Mouse (Mus musculus) macrophage (primary cell): ENCODE data around the gene Aldh3a2. TPM values are rescaled to one million over a fixed set of nuclear protein-coding genes. Genes with fewer than 3 reads are reported as not detected.

Experiments
- H3K27ac ChIP-seq: fragments of 350-480 bp; formaldehyde crosslinking; 2 replicates; pipeline ENCODE4 v1.9.0; 2021
- H3K36me3 ChIP-seq: fragments of 350-480 bp; formaldehyde crosslinking; 2 replicates; pipeline ENCODE4 v1.9.0; 2021; ENCODE audit errors: inconsistent target
- H3K4me3 ChIP-seq: fragments of 350-480 bp; formaldehyde crosslinking; 2 replicates; pipeline ENCODE4 v1.9.0; 2021; ENCODE audit errors: inconsistent target
- H3K79me2 ChIP-seq: fragments of 350-480 bp; formaldehyde crosslinking; 2 replicates; pipeline ENCODE4 v1.9.0; 2021; ENCODE audit errors: inconsistent target
- WGBS: methylation state at CpG from one replicate; pipeline ENCODE4 v1.1.7; 2026; ENCODE audit warnings: inconsistent platforms; ENCODE audit not compliant: missing documents; 5-methylcytosine and 5-hydroxymethylcytosine counted together
- polyA plus RNA-seq: library from polyadenylated mRNA; stranded (reverse); fragments of 250-400 nt; gene quantifications from 3 replicates; pipeline ENCODE4 v1.2.4, GENCODE M21; 2018; ENCODE audit warnings: inconsistent platforms

Aldh3a2 gene
- polyA plus RNA-seq, 1 experiment from 2014 or later: 41.1 TPM

- H3K79me2 ChIP-seq: no peaks in the 10 kb centered on the region
- no peak overlapping the region for H3K27ac ChIP-seq
- WGBS: 97% methylated on average over 6 of the region's 6 CpGs
- no peak overlapping the region for H3K4me3 ChIP-seq
- no peaks in the 10 kb centered on the region for H3K36me3 ChIP-seq
Observed at GRCm38 (mm10) chr11:61284323-61284722, 17.1 kb upstream of the Aldh3a2 start.

DNA sequence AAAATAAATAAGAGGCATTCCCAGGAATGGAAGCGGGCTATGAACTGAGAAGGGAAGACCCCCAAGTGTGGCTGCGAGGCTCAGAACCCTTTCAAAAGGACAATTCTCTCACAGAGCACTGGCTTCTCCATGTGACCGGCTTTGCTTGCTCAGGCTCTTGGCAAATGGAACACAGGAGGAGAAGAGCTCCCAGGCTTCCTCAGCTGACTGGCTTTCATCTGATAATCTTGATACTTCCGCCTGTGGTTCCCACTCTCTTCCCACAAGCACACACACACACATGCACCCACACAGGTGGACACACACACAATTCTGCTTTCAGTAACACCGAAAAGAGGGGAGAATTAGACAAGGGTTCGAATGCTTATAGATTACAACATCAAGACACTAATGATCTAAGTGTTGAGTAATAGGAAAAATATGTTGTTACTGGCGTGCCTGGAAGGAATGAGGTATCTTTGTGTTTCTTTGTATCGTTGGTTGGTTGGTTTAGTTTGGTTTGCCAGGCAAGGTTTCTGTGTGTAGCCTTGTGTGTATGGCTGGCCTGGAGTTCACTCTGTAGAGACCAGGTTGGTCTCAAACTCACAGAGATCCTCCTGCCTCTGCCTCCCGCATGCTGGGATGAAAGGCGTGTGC is 16.3 kb upstream of the Aldh3a2 start:
- Histone ChIP-seq H3K4me3 (no peak overlapping the region), H3K79me2 (no peaks in the 10 kb centered on the region), H3K36me3 (no peaks in the 10 kb centered on the region), H3K27ac (no peak overlapping the region)
- 70% methylated on average over 9 of the region's 10 CpGs for WGBS

- H3K4me3 ChIP-seq: no peak overlapping the region
- no peaks in the 10 kb centered on the region for H3K36me3 ChIP-seq
- 70% methylated on average over 8 of the region's 8 CpGs for WGBS
- no peaks in the 10 kb centered on the region for H3K79me2 ChIP-seq
- H3K27ac ChIP-seq: no peak overlapping the region
Observed at GRCm38 (mm10) chr11:61278445-61279077, 11.3 kb upstream of the Aldh3a2 start.

DNA sequence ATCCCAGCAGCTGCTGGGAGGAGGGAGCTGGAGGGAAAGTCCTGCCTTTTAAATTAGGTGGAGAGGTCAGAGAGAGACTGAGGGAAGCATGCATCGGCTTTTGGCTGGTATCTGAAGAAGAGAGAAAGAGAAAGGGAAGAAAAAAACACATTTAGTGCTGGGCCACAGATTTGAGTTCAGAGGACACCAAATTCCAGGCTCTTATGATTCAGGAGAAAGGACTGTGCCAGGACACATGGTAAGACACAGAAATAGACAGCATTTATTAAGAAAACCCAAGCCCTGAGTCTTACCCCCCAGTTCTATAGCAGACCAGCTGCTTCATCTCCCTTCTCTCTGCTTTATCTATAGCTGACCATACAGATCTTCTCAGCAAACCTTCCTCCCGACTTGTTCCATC is 10.7 kb upstream of the Aldh3a2 start:
- Histone ChIP-seq H3K27ac (no peak overlapping the region), H3K79me2 (no peaks in the 10 kb centered on the region), H3K36me3 (no peaks in the 10 kb centered on the region), H3K4me3 (no peak overlapping the region)
- WGBS: 81% methylated on average over 2 of the region's 2 CpGs

GRCm38 (mm10) chr11:61276482-61276881 is 9.2 kb upstream of the Aldh3a2 start:
- H3K27ac ChIP-seq: no peak overlapping the region
- H3K79me2 ChIP-seq: no peaks in the 10 kb centered on the region
- WGBS: 80% methylated on average over 3 of the region's 3 CpGs
- H3K4me3 ChIP-seq: no peak overlapping the region
- H3K36me3 ChIP-seq: no peaks in the 10 kb centered on the region

DNA sequence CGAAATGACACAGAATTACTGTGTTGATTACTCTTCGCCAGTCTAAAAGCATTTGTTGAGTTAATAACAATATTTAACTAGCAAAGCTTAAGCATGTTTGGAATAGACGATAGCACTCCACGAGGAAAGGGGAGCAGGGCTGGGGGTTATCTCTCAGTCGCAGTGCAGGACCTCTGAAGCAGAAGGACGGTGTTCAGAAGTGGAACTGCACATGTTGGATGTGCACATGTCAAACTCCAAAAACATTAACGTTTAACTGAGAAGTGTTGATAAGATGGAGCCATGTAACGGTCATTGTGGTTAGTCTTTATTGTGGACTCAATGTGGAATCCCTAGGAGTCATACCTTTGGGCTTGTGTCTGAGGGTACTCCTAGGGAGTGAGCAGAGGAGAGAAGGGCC is 7.8 kb upstream of the Aldh3a2 start:
- WGBS: 88% methylated on average over 7 of the region's 8 CpGs
- H3K27ac ChIP-seq: no peak overlapping the region
- no peak overlapping the region for H3K4me3 ChIP-seq
- H3K79me2 ChIP-seq: no peaks in the 10 kb centered on the region
- H3K36me3 ChIP-seq: no peaks in the 10 kb centered on the region

GRCm38 (mm10) chr11:61274421-61274820 is 7.2 kb upstream of the Aldh3a2 start:
- Histone ChIP-seq H3K27ac (no peak overlapping the region), H3K79me2 (no peaks in the 10 kb centered on the region), H3K4me3 (no peak overlapping the region), H3K36me3 (no peaks in the 10 kb centered on the region)
- WGBS: 78% methylated on average over 1 of the region's 1 CpGs

- H3K79me2 ChIP-seq: no peaks in the 10 kb centered on the region
- no peaks in the 10 kb centered on the region for H3K36me3 ChIP-seq
- 100% methylated on average over 2 of the region's 2 CpGs for WGBS
Observed at GRCm38 (mm10) chr11:61273928-61274327, 6.7 kb upstream of the Aldh3a2 start.

GRCm38 (mm10) chr11:61271612-61272011 is 4.3 kb upstream of the Aldh3a2 start:
- Histone ChIP-seq H3K4me3 (no peak overlapping the region), H3K36me3 (no peaks in the 10 kb centered on the region), H3K27ac (no peak overlapping the region), H3K79me2 (no peaks in the 10 kb centered on the region; the same call in 1 of the 2 replicates)

More at GRCm38 (mm10) chr11:61273928-61274327, 6.7 kb upstream of the Aldh3a2 start:
- Histone ChIP-seq H3K27ac (no peak overlapping the region), H3K4me3 (no peak overlapping the region)

GRCm38 (mm10) chr11:61270406-61270805 is 3.1 kb upstream of the Aldh3a2 start:
- Histone ChIP-seq H3K36me3 (no peaks in the 10 kb centered on the region), H3K4me3 (no peak overlapping the region), H3K79me2 (peaks cover 12% of the 10 kb centered on the region; the same call in 1 of the 2 replicates), H3K27ac (no peak overlapping the region)
- WGBS: 92% methylated on average over 5 of the region's 5 CpGs

- WGBS: 82% methylated on average over 6 of the region's 6 CpGs
- H3K27ac ChIP-seq: no peak overlapping the region
- H3K79me2 ChIP-seq: peaks cover 17% of the 10 kb centered on the region; the same call in 1 of the 2 replicates
- H3K4me3 ChIP-seq: no peak overlapping the region
- peaks cover 8% of the 10 kb centered on the region for H3K36me3 ChIP-seq
Observed at GRCm38 (mm10) chr11:61268626-61269349, 1.5 kb upstream of the Aldh3a2 start.

- H3K27ac ChIP-seq: no peak overlapping the region
- H3K36me3 ChIP-seq: peaks cover 50% of the 10 kb centered on the region
- peaks cover 17% of the 10 kb centered on the region; the same call in 1 of the 2 replicates for H3K79me2 ChIP-seq
- WGBS: 95% methylated on average over 1 of the region's 1 CpGs
- H3K4me3 ChIP-seq: no peak overlapping the region
Observed at GRCm38 (mm10) chr11:61263841-61264240, 3.4 kb downstream of the Aldh3a2 start.

DNA sequence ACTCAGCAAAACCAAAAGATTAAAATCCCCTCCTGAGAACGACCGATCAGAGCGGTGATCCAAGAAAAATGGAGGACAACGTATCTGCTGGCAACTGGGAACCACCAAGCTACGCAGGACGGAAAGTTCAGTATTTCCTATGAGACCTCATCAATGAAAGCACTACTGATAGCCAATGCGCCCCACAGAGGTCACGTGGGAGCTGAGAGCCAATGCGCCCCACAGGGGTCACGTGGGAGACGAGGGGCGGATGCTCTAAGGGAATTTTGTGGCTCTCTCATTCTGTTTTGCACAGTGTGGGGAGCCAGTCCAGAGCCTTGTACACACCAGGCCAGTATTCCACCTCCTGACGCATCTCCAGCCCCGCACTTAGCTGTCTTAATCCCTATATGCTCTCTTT is 4.7 kb downstream of the Aldh3a2 start:
- WGBS: 93% methylated on average over 11 of the region's 14 CpGs

DNA sequence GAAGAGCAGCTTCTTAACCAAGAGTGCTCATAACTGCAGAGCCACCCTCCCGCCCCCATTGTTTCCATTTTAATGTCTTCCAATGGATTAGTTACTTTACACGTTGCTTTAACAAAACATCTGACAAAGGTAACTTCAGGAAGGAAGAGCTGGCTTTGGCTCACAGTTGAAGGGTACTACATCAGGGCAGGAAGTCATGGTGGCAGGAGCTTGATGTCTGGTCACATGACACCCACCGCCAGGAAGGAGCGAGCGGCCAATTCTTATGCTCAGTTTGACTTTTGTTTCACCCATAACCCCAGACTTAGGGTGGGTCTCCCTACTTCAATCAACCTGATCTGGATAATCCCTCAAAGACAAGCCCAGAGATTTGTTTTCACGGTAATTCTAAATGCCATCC is 8.2 kb downstream of the Aldh3a2 start:
- Histone ChIP-seq H3K36me3 (peaks cover 85% of the 10 kb centered on the region), H3K4me3 (no peak overlapping the region), H3K27ac (no peak overlapping the region), H3K79me2 (no peaks in the 10 kb centered on the region)
- 97% methylated on average over 6 of the region's 6 CpGs for WGBS

More for the DNA sequence above, 4.7 kb downstream of the Aldh3a2 start:
- Histone ChIP-seq H3K27ac (no peak overlapping the region), H3K79me2 (peaks cover 17% of the 10 kb centered on the region; the same call in 1 of the 2 replicates), H3K36me3 (peaks cover 58% of the 10 kb centered on the region), H3K4me3 (no peak overlapping the region)

- WGBS: 94% methylated on average over 12 of the region's 12 CpGs
- H3K4me3 ChIP-seq: no peak overlapping the region
- no peak overlapping the region for H3K27ac ChIP-seq
- peaks cover 94% of the 10 kb centered on the region for H3K36me3 ChIP-seq
- no peaks in the 10 kb centered on the region for H3K79me2 ChIP-seq
Observed at GRCm38 (mm10) chr11:61252807-61253206, 14.5 kb downstream of the Aldh3a2 start.
